Mouse (Mus musculus): ENCODE results near the gene Gas1.
A peak's percentile ranks its signal among the peaks of the same experiment; 100 is the strongest.

Gene Gas1

GRCm38 (mm10) chr13:60173591-60174524 is 3.3 kb downstream of the Gas1 start:
- DNase-seq (ENCODE audit: extremely low spot score, low spot score) = peak; percentile 40

- peak; percentile 31 for DNase-seq (ENCODE audit: extremely low spot score, low spot score)
Measured at GRCm38 (mm10) chr13:60173186-60173585, 4.0 kb downstream of the Gas1 start.

- peak; percentile 64 for DNase-seq (ENCODE audit: extremely low spot score, low spot score)
Measured at GRCm38 (mm10) chr13:60172366-60173017, 4.7 kb downstream of the Gas1 start.

GRCm38 (mm10) chr13:60171781-60172180 is 5.4 kb downstream of the Gas1 start:
- peak; percentile 35 for DNase-seq (ENCODE audit: extremely low spot score, low spot score)

- DNase-seq (ENCODE audit: extremely low spot score, low spot score) = peak; percentile 57
Measured at GRCm38 (mm10) chr13:60170898-60171715, 6.1 kb downstream of the Gas1 start.

- DNase-seq (ENCODE audit: extremely low spot score, low spot score) = no peak
Measured at GRCm38 (mm10) chr13:60169026-60169425, 8.1 kb downstream of the Gas1 start.

- no peak for DNase-seq (ENCODE audit: extremely low spot score, low spot score)
Measured at GRCm38 (mm10) chr13:60156294-60157126, 20.7 kb downstream of the Gas1 start.

- no peak for DNase-seq (ENCODE audit: extremely low spot score, low spot score)
Measured at GRCm38 (mm10) chr13:60154170-60154569, 23.0 kb downstream of the Gas1 start.

- DNase-seq (ENCODE audit: extremely low spot score, low spot score) = no peak
Measured at GRCm38 (mm10) chr13:60148235-60148634, 28.9 kb downstream of the Gas1 start.

GRCm38 (mm10) chr13:60147857-60148181 is 29.3 kb downstream of the Gas1 start:
- DNase-seq (ENCODE audit: extremely low spot score, low spot score) = no peak

GRCm38 (mm10) chr13:60146994-60147856 is 29.9 kb downstream of the Gas1 start:
- peak; percentile 81 for DNase-seq (ENCODE audit: extremely low spot score, low spot score)

- DNase-seq (ENCODE audit: extremely low spot score, low spot score) = peak; percentile 46
Measured at GRCm38 (mm10) chr13:60146231-60146630, 30.9 kb downstream of the Gas1 start.

- no peak for DNase-seq (ENCODE audit: extremely low spot score, low spot score)
Measured at GRCm38 (mm10) chr13:60136962-60137361, 40.2 kb downstream of the Gas1 start.

- no peak for DNase-seq (ENCODE audit: extremely low spot score, low spot score)
Measured at GRCm38 (mm10) chr13:60134439-60134799, 42.7 kb downstream of the Gas1 start.

- no peak for DNase-seq (ENCODE audit: extremely low spot score, low spot score)
Measured at GRCm38 (mm10) chr13:60133716-60134438, 43.3 kb downstream of the Gas1 start.

GRCm38 (mm10) chr13:60131771-60132170 is 45.4 kb downstream of the Gas1 start:
- DNase-seq (ENCODE audit: extremely low spot score, low spot score) = no peak

- no peak for DNase-seq (ENCODE audit: extremely low spot score, low spot score)
Measured at GRCm38 (mm10) chr13:60129541-60129940, 47.6 kb downstream of the Gas1 start.

- DNase-seq (ENCODE audit: extremely low spot score, low spot score) = no peak
Measured at GRCm38 (mm10) chr13:60126338-60126737, 50.8 kb downstream of the Gas1 start.
